Mouse (Mus musculus) midbrain, embryonic 16.5 days (tissue): ENCODE data around the gene Pfkfb4. TPM values are rescaled to one million over a fixed set of nuclear protein-coding genes. Genes with fewer than 3 reads are reported as not detected.
A peak's percentile ranks its signal among the peaks of the same experiment; 100 is the strongest.

ENCODE experiments used
- ATAC-seq: fragments of 200-750 bp; cut with Nextera tagmentation; 2 replicates; pipeline ENCODE4 v1.8.0; 2017; ENCODE audit warnings: moderate TSS enrichment
- H3K27ac ChIP-seq: fragments of 300-500 bp; sonication (generic); 2 replicates; pipeline ENCODE4 v1.5.1; 2014; ENCODE audit warnings: mild to moderate bottlenecking, low read length, mixed read lengths
- H3K27me3 ChIP-seq: fragments of 300-500 bp; sonication (generic); 2 replicates; pipeline ENCODE4 v1.6.1; 2014; ENCODE audit warnings: low read depth, low read length, mixed read lengths; ENCODE audit not compliant: control insufficient read depth, insufficient read depth
- H3K36me3 ChIP-seq: fragments of 300-500 bp; sonication (generic); 2 replicates; pipeline ENCODE4 v1.6.1; 2014; ENCODE audit warnings: mild to moderate bottlenecking, low read length, moderate library complexity, mixed read lengths; ENCODE audit not compliant: control insufficient read depth, insufficient read depth
- H3K4me1 ChIP-seq: fragments of 300-500 bp; sonication (generic); 2 replicates; pipeline ENCODE4 v1.6.1; 2014; ENCODE audit warnings: mild to moderate bottlenecking, low read length, mixed read lengths; ENCODE audit not compliant: control insufficient read depth, insufficient read depth
- H3K4me2 ChIP-seq: fragments of 300-500 bp; sonication (generic); 2 replicates; pipeline ENCODE4 v1.6.1; 2014; ENCODE audit warnings: mild to moderate bottlenecking, low read length, mixed read lengths
- H3K4me3 ChIP-seq: fragments of 300-500 bp; sonication (generic); 2 replicates; pipeline ENCODE4 v1.5.1; 2014; ENCODE audit warnings: low read depth, mild to moderate bottlenecking, low read length, moderate library complexity, mixed read lengths
- H3K9ac ChIP-seq: fragments of 300-500 bp; sonication (generic); 2 replicates; pipeline ENCODE4 v1.6.1; 2014; ENCODE audit warnings: low read depth, low read length, mixed read lengths
- H3K9me3 ChIP-seq: fragments of 300-500 bp; sonication (generic); replicated peaks from 2 replicates; pipeline ENCODE4 v1.6.1; 2014; ENCODE audit warnings: mild to moderate bottlenecking, low read length, mixed read lengths; ENCODE audit not compliant: control insufficient read depth, poor library complexity, severe bottlenecking
- WGBS: fragments of 180-500 bp; shearing (Covaris S2); extraction: QIAGEN DNeasy Blood & Tissue Kit; methylation state at CpG from one replicate; pipeline ENCODE4 v1.1.7; 2014; 5-methylcytosine and 5-hydroxymethylcytosine counted together
- microRNA counts: library from miRNA; unstranded; fragments of <30 nt; microRNA quantifications from one replicate; lab custom pipeline; 2016
- microRNA-seq: library from miRNA; unstranded; fragments of <30 nt; microRNA quantifications from one replicate; pipeline ENCODE4, GENCODE M21; 2017
- polyA plus RNA-seq: library from polyadenylated mRNA; unstranded; fragments of >200 nt; fragmentation: Nextera tagmentation; extraction: Ambion mirVana; gene quantifications from 2 replicates; pipeline ENCODE4 v1.2.1, GENCODE M21; 2015

The Pfkfb4 gene
- polyA plus RNA-seq, 1 experiment from 2014 or later = 31.9 TPM

GRCm38 (mm10) chr9:109073661-109074573, 82.3 kb downstream of the Pfkfb4 start, which contains the start of gene Atrip:
Gene Atrip (minus strand): TSS chr9:109074124.
- H3K9me3 ChIP-seq = no peaks in the 10 kb centered on the region
- H3K36me3 ChIP-seq = peaks cover 6% of the 10 kb centered on the region
- under 1% methylated on average over 57 of the region's 57 CpGs for WGBS
- H3K4me1 ChIP-seq = peaks cover 22% of the 10 kb centered on the region
- peak within 1 kb of the TSS; percentile 93 for H3K4me2 ChIP-seq
- no peaks in the 10 kb centered on the region for H3K27me3 ChIP-seq
- peak within 1 kb of the TSS; percentile 87 for H3K4me3 ChIP-seq
- peak within 1 kb of the TSS; percentile 91 for H3K9ac ChIP-seq
- peak; percentile 99 for ATAC-seq
- peak within 1 kb of the TSS; percentile 83 for H3K27ac ChIP-seq

- no peak overlapping the region for H3K4me3 ChIP-seq
- H3K4me2 ChIP-seq = no peak overlapping the region; the same call in 1 of the 2 replicates
- no peak for ATAC-seq
- no peaks in the 10 kb centered on the region for H3K9me3 ChIP-seq
- peaks cover 6% of the 10 kb centered on the region for H3K36me3 ChIP-seq
- WGBS = 97% methylated on average over 3 of the region's 3 CpGs
- no peak overlapping the region for H3K27ac ChIP-seq
- no peaks in the 10 kb centered on the region for H3K27me3 ChIP-seq
- peaks cover 20% of the 10 kb centered on the region for H3K4me1 ChIP-seq
- H3K9ac ChIP-seq = no peak overlapping the region
These were observed 88.9 kb downstream of the Pfkfb4 start for GRCm38 (mm10) chr9:109080516-109080915.

GRCm38 (mm10) chr9:109081749-109082123, 90.2 kb downstream of the Pfkfb4 start:
- Histone ChIP-seq H3K9ac (peak overlapping the region; percentile 83), H3K4me3 (peak overlapping the region; percentile 74), H3K27me3 (no peaks in the 10 kb centered on the region), H3K27ac (peak overlapping the region; percentile 81), H3K4me2 (peak overlapping the region; percentile 74), H3K9me3 (no peaks in the 10 kb centered on the region), H3K4me1 (peaks cover 20% of the 10 kb centered on the region), H3K36me3 (peaks cover 6% of the 10 kb centered on the region)
- peak; percentile 54 for ATAC-seq
- WGBS = 4% methylated on average over 11 of the region's 11 CpGs

MicroRNAs within 50 kb of the gene (microRNA counts, 519-probe panel; counts per million panel counts)
- microRNA mmu-miR-711 (lab: Ali Mortazavi, UCI) = 386 counts per million, percentile 18 among the panel's probes with 10 or more counts

Small RNA genes within 50 kb of the gene (microRNA-seq; reads per million reads assigned to microRNA genes)
- gene Mir711 = not detected

Other genes starting within 250 kb of the Pfkfb4 start
- 199 and 222 TPM in 2 replicates for gene Ip6k2, start 208.0 kb upstream of the Pfkfb4 start, polyA plus RNA-seq
- 33.2 and 51.7 TPM in 2 replicates for gene Nckipsd, start 183.4 kb upstream of the Pfkfb4 start, polyA plus RNA-seq
- 12.7 and 16.4 TPM in 2 replicates for gene Celsr3, start 165.5 kb upstream of the Pfkfb4 start, polyA plus RNA-seq
- gene Slc26a6, start 138.5 kb upstream of the Pfkfb4 start, polyA plus RNA-seq = 17.5 and 19.0 TPM in 2 replicates
- gene Tmem89, start 77.2 kb upstream of the Pfkfb4 start, polyA plus RNA-seq = not detected in 2 replicates
- 417 and 452 TPM in 2 replicates for gene Uqcrc1, start 55.1 kb upstream of the Pfkfb4 start, polyA plus RNA-seq
- 1.1 and 1.6 TPM in 2 replicates for gene Col7a1, start 38.2 kb upstream of the Pfkfb4 start, polyA plus RNA-seq
- not detected in 2 replicates for gene Ucn2, start 5.8 kb upstream of the Pfkfb4 start, polyA plus RNA-seq
- 60.1 and 68.9 TPM in 2 replicates for gene Shisa5, start 46.8 kb downstream of the Pfkfb4 start, polyA plus RNA-seq
- gene Trex1, start 68.0 kb downstream of the Pfkfb4 start, polyA plus RNA-seq = 12.1 and 13.7 TPM in 2 replicates
- 31.5 and 34.1 TPM in 2 replicates for gene Atrip, start 82.3 kb downstream of the Pfkfb4 start, polyA plus RNA-seq
- 12.5 and 13.1 TPM in 2 replicates for gene Ccdc51, start 90.7 kb downstream of the Pfkfb4 start, polyA plus RNA-seq
- 674 and 688 TPM in 2 replicates for gene Tma7, start 90.8 kb downstream of the Pfkfb4 start, polyA plus RNA-seq
- 17.9 and 19.1 TPM in 2 replicates for gene Plxnb1, start 103.6 kb downstream of the Pfkfb4 start, polyA plus RNA-seq
- gene Fbxw21, start 170.3 kb downstream of the Pfkfb4 start, polyA plus RNA-seq = not detected in 2 replicates
- not detected in 2 replicates for gene Fbxw13, start 204.2 kb downstream of the Pfkfb4 start, polyA plus RNA-seq
- not detected in 2 replicates for gene Fbxw20, start 243.0 kb downstream of the Pfkfb4 start, polyA plus RNA-seq